Mouse (Mus musculus) stomach, postnatal 0 days (tissue): ENCODE measurements around the gene Dst.

Source experiments
- CTCF ChIP-seq: IDR thresholded peaks from 2 replicates; pipeline ENCODE4 v1.5.1; 2016; ENCODE audit warnings: antibody characterized with exemption, low read depth, mild to moderate bottlenecking, moderate library complexity
- EP300 ChIP-seq: optimal IDR thresholded peaks from 2 replicates; pipeline ENCODE3; 2016; ENCODE audit warnings: antibody characterized with exemption

DNA sequence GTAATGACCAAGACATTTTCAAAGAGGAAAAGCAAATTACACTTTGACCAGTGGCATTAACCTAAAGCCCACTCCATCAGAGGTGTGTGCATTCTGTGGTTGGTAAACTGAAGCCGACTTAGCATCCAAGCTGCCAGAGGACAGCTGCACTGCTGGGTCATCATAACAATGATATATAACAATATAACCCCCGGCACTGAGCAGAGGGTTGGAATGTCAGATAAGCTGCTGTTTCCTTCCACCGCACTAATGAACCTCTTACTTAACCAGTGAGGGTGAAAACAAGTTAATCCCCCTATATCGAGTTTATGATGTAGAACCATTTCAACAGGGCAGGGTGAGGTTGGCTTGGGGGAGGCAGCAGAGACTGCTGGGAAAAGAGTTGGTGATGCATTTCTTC, 187.1 kb downstream of the Dst start:
- TF ChIP-seq CTCF (no peak), EP300 (no peak)
